Mouse (Mus musculus) embryonic facial prominence, embryonic 14.5 days (tissue): ENCODE measurements around the gene Cramp1l. TPM values are rescaled to one million over a fixed set of nuclear protein-coding genes. Genes with fewer than 3 reads are reported as not detected.
"Not testable (repeated sequence)": the region's sequence is repeated elsewhere in the genome, so short reads cannot be mapped to it uniquely, and the experiment has no call there.

Experiments
- ATAC-seq: fragments of 200-750 bp; cut with Nextera tagmentation; 2 replicates; pipeline ENCODE4 v1.8.0; 2017; ENCODE audit warnings: low read depth, moderate number of reproducible peaks, moderate TSS enrichment
- DNase-seq: peaks from one replicate; pipeline ENCODE4 v3.0.0-alpha.2; 2015; ENCODE audit warnings: low spot score
- H3K27ac ChIP-seq: fragments of 300-500 bp; sonication (generic); replicated peaks from 2 replicates; pipeline ENCODE4 v1.5.1; 2014; ENCODE audit warnings: low read depth, mild to moderate bottlenecking, low read length, moderate library complexity
- H3K27me3 ChIP-seq: fragments of 300-500 bp; sonication (generic); replicated peaks from 2 replicates; pipeline ENCODE4 v1.6.1; 2014; ENCODE audit warnings: low read length; ENCODE audit not compliant: control insufficient read depth, insufficient read depth
- H3K36me3 ChIP-seq: fragments of 300-500 bp; sonication (generic); 2 replicates; pipeline ENCODE4 v1.6.1; 2014; ENCODE audit warnings: low read length, mixed read lengths; ENCODE audit not compliant: control insufficient read depth, insufficient read depth
- H3K4me1 ChIP-seq: fragments of 300-500 bp; sonication (generic); 2 replicates; pipeline ENCODE4 v1.6.1; 2014; ENCODE audit warnings: antibody characterized with exemption, low read length; ENCODE audit not compliant: control insufficient read depth, insufficient read depth
- H3K4me2 ChIP-seq: fragments of 300-500 bp; sonication (generic); 2 replicates; pipeline ENCODE4 v1.6.1; 2014; ENCODE audit warnings: low read depth, mild to moderate bottlenecking, low read length, moderate library complexity, mixed read lengths
- H3K4me3 ChIP-seq: fragments of 300-500 bp; sonication (generic); 2 replicates; pipeline ENCODE4 v1.5.1; 2014; ENCODE audit warnings: low read depth, mild to moderate bottlenecking, low read length
- H3K9ac ChIP-seq: fragments of 300-500 bp; sonication (generic); 2 replicates; pipeline ENCODE4 v1.6.1; 2014; ENCODE audit warnings: low read depth, mild to moderate bottlenecking, low read length, moderate library complexity, mixed read lengths
- H3K9me3 ChIP-seq: fragments of 300-500 bp; sonication (generic); 2 replicates; pipeline ENCODE4 v1.6.1; 2016; ENCODE audit warnings: low read length; ENCODE audit not compliant: control insufficient read depth
- WGBS: fragments of 180-500 bp; shearing (Covaris S2); extraction: QIAGEN DNeasy Blood & Tissue Kit; methylation state at CpG from one replicate; pipeline ENCODE4 v1.1.7; 2014; 5-methylcytosine and 5-hydroxymethylcytosine counted together
- polyA plus RNA-seq: library from polyadenylated mRNA; unstranded; fragments of >200 nt; fragmentation: Nextera tagmentation; extraction: Ambion mirVana; gene quantifications from 2 replicates; pipeline ENCODE4 v1.2.1, GENCODE M21; 2014

The Cramp1l gene
- polyA plus RNA-seq, 1 experiment from 2014 or later: 7.7 TPM

GRCm38 (mm10) chr17:24987221-24987620, 28.4 kb downstream of the Cramp1l start:
- WGBS: 96% methylated on average over 6 of the region's 6 CpGs
- H3K4me1 ChIP-seq: no peaks in the 10 kb centered on the region
- ATAC-seq: no peak
- no peak overlapping the region for H3K4me3 ChIP-seq
- no peaks in the 10 kb centered on the region for H3K9me3 ChIP-seq
- no peak for DNase-seq
- peaks cover 96% of the 10 kb centered on the region for H3K36me3 ChIP-seq
- H3K27me3 ChIP-seq: no peaks in the 10 kb centered on the region
- H3K9ac ChIP-seq: no peak overlapping the region
- H3K27ac ChIP-seq: no peak overlapping the region
- H3K4me2 ChIP-seq: no peak overlapping the region

GRCm38 (mm10) chr17:24960852-24961715, 54.5 kb downstream of the Cramp1l start:
- no peak for DNase-seq

DNA sequence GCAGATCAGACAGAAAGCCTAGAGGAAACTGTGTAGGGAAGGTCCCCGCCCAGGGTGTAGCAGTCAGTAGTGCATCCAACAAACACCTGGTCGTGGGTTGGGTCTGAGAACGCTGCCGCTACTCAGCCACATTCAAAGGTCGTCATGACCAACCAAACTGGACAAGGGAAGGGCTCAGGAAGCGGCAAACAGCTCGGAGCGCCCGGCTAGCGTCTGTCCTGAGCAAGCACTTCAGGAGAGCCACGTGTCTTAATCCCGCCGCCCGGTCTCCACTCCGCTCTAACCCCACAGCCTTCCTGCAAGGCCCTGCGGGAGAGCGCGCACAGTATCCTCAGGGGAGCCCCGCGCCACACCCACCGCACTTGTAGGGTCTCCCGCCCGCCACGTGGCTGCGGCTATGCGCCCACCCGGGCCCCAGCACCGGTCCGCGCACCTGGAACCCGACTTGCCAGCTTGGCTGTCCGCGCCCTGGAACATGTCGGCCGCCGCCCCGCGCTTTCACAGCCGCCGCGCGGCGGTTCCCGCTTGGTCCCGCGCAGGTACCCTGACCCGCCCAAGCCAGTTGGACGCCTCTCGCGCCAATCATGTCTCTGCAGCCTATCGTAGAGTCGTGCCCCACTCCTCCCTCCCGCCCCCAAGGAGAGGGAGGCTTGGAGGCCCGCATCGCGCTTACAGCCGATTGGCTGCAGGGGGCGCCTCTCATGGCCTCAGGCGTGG, 55.3 kb downstream of the Cramp1l start, which contains the start of gene Jpt2:
Jpt2 (minus strand) TSS at position 555 of the 717 bp plus-strand sequence.
- Histone ChIP-seq H3K27ac (peak within 1 kb of the TSS; percentile 89), H3K4me1 (peaks cover 8% of the 10 kb centered on the region), H3K36me3 (peaks cover 50% of the 10 kb centered on the region), H3K4me3 (peak within 1 kb of the TSS; percentile 92), H3K9ac (peak within 1 kb of the TSS; percentile 92), H3K27me3 (no peaks in the 10 kb centered on the region), H3K4me2 (peak within 1 kb of the TSS; percentile 59), H3K9me3 (no peaks in the 10 kb centered on the region)
- under 1% methylated on average over 39 of the region's 59 CpGs for WGBS
- peak; percentile 99 for DNase-seq
- peak; percentile 100 for ATAC-seq

More at GRCm38 (mm10) chr17:24960852-24961715, 54.5 kb downstream of the Cramp1l start:
- 0 out of 2 replicates have a peak overlapping the region, but pooled peaks have one; percentile 39 for H3K9ac ChIP-seq
- peak; percentile 34 for ATAC-seq
- whole genome bisulfite sequencing: 15% methylated on average over 21 of the region's 21 CpGs
- peaks cover 50% of the 10 kb centered on the region for H3K36me3 ChIP-seq
- peak overlapping the region; percentile 59 for H3K4me2 ChIP-seq
- no peaks in the 10 kb centered on the region for H3K27me3 ChIP-seq
- H3K27ac ChIP-seq: no peak overlapping the region; the same call in 1 of the 2 replicates
- peaks cover 8% of the 10 kb centered on the region for H3K4me1 ChIP-seq
- H3K9me3 ChIP-seq: no peaks in the 10 kb centered on the region
- peak overlapping the region; percentile 92 for H3K4me3 ChIP-seq

DNA sequence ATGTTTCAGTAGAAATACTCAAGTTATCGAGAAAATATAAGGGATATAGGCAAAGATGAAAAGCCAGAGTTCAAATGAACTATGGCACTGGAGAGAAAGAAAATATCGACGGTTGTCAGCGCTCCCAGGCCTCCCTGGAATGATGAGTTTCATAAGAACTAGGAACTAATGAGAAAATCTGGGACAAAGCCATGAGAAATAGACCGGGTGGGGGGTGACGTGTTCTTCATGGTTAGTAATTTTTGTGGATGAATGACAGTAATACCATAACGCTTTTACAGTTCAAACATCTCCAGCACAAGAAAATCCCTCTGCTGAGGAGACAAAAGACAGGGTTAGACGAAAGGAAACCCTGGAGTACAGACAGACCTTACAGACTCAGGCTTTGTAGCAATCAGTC, 56.2 kb downstream of the Cramp1l start:
- peak overlapping the region; percentile 92 for H3K4me3 ChIP-seq
- peak overlapping the region; percentile 92 for H3K9ac ChIP-seq
- H3K27ac ChIP-seq: no peak overlapping the region
- DNase-seq (peak; percentile 17), ATAC-seq (no peak)
- 42% methylated on average over 8 of the region's 8 CpGs for WGBS
- peak overlapping the region; percentile 59 for H3K4me2 ChIP-seq
- peaks cover 50% of the 10 kb centered on the region for H3K36me3 ChIP-seq
- H3K27me3 ChIP-seq: no peaks in the 10 kb centered on the region
- no peaks in the 10 kb centered on the region for H3K9me3 ChIP-seq
- peaks cover 8% of the 10 kb centered on the region for H3K4me1 ChIP-seq

- no peak overlapping the region for H3K9ac ChIP-seq
- no peaks in the 10 kb centered on the region for H3K9me3 ChIP-seq
- WGBS: 95% methylated on average over 2 of the region's 2 CpGs
- H3K27ac ChIP-seq: no peak overlapping the region
- H3K4me2 ChIP-seq: no peak overlapping the region
- no peak overlapping the region for H3K4me3 ChIP-seq
- no peak for ATAC-seq
- no peak for DNase-seq
- H3K4me1 ChIP-seq: no peaks in the 10 kb centered on the region; the same call in 1 of the 2 replicates
- no peaks in the 10 kb centered on the region for H3K27me3 ChIP-seq
- peaks cover 78% of the 10 kb centered on the region for H3K36me3 ChIP-seq
These were observed 62.3 kb downstream of the Cramp1l start for GRCm38 (mm10) chr17:24953291-24953690.

DNA sequence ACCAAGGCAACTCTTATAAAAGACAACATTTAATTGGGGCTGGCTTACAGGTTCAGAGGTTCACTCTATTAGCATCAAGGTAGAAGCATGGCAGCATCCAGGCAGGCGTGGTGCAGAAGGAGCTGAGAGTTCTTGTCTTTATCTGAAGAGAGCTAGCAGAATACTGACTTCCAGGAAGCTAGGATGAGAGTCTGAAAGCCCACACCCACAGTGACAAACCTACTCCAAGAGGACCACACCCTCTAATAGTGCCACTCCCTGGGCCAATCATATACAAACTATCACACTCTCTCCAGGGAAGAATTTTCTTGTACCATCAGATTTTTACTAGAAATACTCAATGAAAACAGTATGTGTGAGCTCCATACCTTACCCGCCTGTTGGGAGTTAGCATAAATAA, 64.9 kb downstream of the Cramp1l start:
- Histone ChIP-seq H3K4me2 (no peak overlapping the region), H3K9ac (no peak overlapping the region), H3K4me3 (no peak overlapping the region), H3K27ac (0 out of 2 replicates have a peak overlapping the region, but pooled peaks have one; percentile 44), H3K9me3 (no peaks in the 10 kb centered on the region), H3K36me3 (peaks cover 91% of the 10 kb centered on the region), H3K27me3 (no peaks in the 10 kb centered on the region), H3K4me1 (no peaks in the 10 kb centered on the region; the same call in 1 of the 2 replicates)
- DNase-seq: no peak
- no peak for ATAC-seq
- WGBS: 86% methylated on average over 2 of the region's 2 CpGs

- ATAC-seq: no peak
- peaks cover 92% of the 10 kb centered on the region for H3K36me3 ChIP-seq
- no peak overlapping the region for H3K4me2 ChIP-seq
- H3K4me1 ChIP-seq: no peaks in the 10 kb centered on the region; the same call in 1 of the 2 replicates
- no peak for DNase-seq
- H3K27ac ChIP-seq: no peak overlapping the region
- 93% methylated on average over 5 of the region's 5 CpGs for WGBS
- H3K9ac ChIP-seq: no peak overlapping the region
- no peaks in the 10 kb centered on the region for H3K27me3 ChIP-seq
- no peaks in the 10 kb centered on the region for H3K9me3 ChIP-seq
- H3K4me3 ChIP-seq: no peak overlapping the region
These were observed 67.4 kb downstream of the Cramp1l start for GRCm38 (mm10) chr17:24948204-24948603.

DNA sequence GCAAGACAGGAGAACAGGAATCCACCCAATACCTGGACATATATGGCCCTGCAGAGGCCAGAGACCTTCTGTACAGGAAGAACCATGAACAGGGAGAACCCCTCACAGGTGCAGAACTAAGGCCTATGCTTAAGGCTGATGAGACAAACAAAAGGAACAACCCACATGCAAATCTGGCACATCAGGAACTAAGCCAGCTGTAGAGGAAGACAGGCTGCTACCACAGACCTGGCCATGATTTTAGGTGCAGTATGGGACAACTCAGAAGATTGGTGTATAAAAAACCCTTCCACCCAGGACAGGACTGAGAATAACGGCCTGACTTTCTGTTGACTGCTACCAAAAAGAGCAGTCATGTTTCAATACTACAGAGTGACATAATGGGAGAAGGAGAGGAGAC, 72.0 kb downstream of the Cramp1l start:
- not testable (repeated sequence) for H3K9me3 ChIP-seq, H3K4me2 ChIP-seq, H3K27ac ChIP-seq, H3K4me3 ChIP-seq, H3K27me3 ChIP-seq, DNase-seq, ATAC-seq, H3K9ac ChIP-seq, H3K4me1 ChIP-seq
- 89% methylated on average over 1 of the region's 1 CpGs for WGBS
- peaks cover 49% of the 10 kb centered on the region for H3K36me3 ChIP-seq
